Mouse (Mus musculus): ENCODE data around the gene Mylk3.

DNA sequence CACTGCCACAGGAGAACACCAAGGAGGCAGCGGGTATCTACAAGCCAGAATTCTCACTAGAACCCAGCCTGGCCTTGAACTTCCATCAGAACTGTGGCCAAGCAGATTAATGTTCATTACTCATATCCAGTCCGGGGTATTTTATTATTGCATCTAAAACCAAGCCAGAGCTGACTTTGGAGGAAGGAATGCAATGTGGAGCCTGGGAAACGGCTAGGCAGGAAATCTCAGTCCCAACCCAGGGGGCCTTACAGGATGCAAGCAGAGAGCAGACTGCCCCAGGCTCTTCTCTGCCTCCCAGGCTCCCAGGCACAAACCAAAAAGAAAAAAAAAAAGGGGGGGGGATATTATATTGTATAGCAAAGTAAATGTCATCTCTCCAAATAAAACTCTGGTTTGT is 44.7 kb upstream of the Mylk3 start:
- no peak for TF ChIP-seq CTCF (IDR thresholded peaks at IDR 0.05)
- no peak for TF ChIP-seq EP300 (IDR thresholded peaks at IDR 0.05)
